Mouse (Mus musculus): ENCODE data around the gene Gm13279. TPM values are rescaled to one million over a fixed set of nuclear protein-coding genes. Genes with fewer than 3 reads are reported as not detected.
"Not testable (repeated sequence)": the region's sequence is repeated elsewhere in the genome, so short reads cannot be mapped to it uniquely, and the experiment has no call there.

Gene Gm13279
- total RNA-seq, 2 experiments from 2014 or later, result not detected

- DNase-seq, result not testable (repeated sequence)
These were observed 2.2 kb downstream of the Gm13279 start, which contains the start of gene Gm13285 for GRCm38 (mm10) chr4:88799365-88799764. Gm13285 (plus strand) TSS chr4:88799665.

GRCm38 (mm10) chr4:88802954-88803353 lies 5.8 kb downstream of the Gm13279 start, which contains the start of gene Gm13287:
Gm13287 (plus strand) TSS chr4:88803254.
- not testable (repeated sequence) for DNase-seq

DNA sequence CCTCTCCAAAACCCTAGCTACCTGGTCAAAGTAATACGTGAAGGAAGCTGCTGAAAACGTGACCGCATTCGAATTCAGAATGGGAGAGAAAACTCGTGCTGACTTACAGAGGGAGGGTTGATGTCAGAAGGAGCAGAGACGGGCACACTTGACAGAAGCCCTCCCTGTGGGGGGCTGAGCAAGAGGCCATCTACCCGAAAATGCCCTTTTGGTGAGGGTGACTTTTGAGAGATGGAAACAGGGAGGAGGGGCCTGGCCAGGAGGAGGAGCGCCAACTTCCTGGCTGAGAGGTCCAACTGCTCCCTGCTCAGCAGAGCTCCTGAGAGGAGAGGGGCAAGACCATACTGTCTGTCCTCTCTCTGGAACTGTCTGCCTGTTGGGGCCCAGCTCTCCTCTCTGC lies 8.0 kb downstream of the Gm13279 start, which contains the start of gene Gm13288:
Gm13288 (plus strand) TSS at position 301 of the 400 bp plus-strand sequence.
- not testable (repeated sequence) for DNase-seq

DNA sequence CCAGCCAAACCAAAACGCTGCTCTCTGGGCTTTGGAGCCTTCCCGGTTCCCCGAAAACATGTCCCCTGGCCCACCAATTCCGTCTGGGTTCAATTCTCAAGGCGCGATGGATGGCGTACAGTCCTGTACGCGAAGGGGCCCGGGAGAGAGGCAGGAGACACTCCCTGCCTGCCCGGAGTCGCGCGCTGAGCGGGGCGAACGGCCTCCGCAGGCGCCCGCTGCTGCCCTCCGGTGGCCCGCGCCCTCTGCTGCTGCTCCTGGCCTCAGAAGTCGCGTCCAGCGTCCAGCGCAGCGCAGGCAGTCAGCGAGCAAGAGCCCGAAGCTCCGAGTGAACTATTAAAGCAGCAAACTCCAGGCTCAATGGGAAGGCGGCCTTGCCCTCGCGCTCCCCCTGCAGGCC lies 8.6 kb downstream of the Gm13279 start:
- DNase-seq, result not testable (repeated sequence)

- DNase-seq, result no peak
These were observed 18.7 kb downstream of the Gm13279 start, which contains the start of gene Ifna7 for GRCm38 (mm10) chr4:88815928-88816327. Ifna7 (plus strand) TSS chr4:88816228.

- DNase-seq, result no peak
These were observed 22.5 kb downstream of the Gm13279 start, which contains the start of gene Ifna11 for GRCm38 (mm10) chr4:88819659-88820058. Ifna11 (plus strand) TSS chr4:88819959.

- no peak for DNase-seq
These were observed 25.8 kb downstream of the Gm13279 start for GRCm38 (mm10) chr4:88822995-88823394.

- not testable (repeated sequence) for DNase-seq
These were observed 29.9 kb downstream of the Gm13279 start, which contains the start of gene Ifna6 for GRCm38 (mm10) chr4:88827116-88827515. Ifna6 (plus strand) TSS chr4:88827416.

DNA sequence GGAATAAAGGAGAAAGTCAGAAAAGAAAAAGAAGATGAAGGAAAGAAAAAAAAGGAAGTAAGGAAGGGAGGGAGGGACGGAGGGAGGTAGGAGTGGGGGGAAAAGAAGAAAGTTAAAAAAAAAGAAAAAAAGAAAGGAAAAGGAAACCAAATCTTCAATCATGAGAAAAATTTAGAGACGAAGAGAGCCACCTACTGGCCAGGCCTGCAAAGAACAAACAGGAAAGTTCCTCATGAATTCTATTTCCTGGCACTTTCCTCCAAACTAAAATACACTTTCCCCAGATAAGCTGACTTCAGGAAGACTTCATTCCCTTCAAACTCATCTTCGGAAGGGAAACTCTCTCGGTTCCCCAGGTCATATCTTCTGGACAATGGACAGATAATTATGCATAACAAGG lies 33.3 kb downstream of the Gm13279 start:
- no peak for DNase-seq

GRCm38 (mm10) chr4:88835225-88835624 lies 38.0 kb downstream of the Gm13279 start, which contains the start of gene Ifna5:
Ifna5 (plus strand) TSS chr4:88835525.
- DNase-seq, result not testable (repeated sequence)

GRCm38 (mm10) chr4:88838828-88839227 lies 41.6 kb downstream of the Gm13279 start:
- no peak for DNase-seq

DNA sequence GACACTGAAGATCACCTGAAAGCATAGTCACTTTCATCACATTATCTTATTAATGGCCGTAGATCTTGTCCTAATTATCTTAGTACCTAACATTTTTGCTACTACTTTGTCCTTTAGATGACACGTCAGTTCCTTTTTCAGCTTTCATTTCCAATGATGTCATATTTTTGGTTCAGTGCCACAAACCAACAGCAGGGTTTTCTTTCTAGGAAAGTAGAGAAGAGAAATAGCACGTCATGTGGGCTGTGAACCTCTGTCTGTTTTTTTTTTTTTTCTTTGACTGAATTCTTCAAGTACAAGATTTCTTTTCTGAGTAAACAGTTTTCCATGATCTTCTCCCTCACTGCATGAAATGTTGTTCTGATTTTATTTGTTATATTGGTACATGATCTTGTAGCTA lies 42.9 kb downstream of the Gm13279 start:
- DNase-seq, result no peak

GRCm38 (mm10) chr4:88841438-88841911 lies 44.3 kb downstream of the Gm13279 start, which contains the start of gene Ifna4:
Ifna4 (plus strand) TSS chr4:88841861.
- DNase-seq, result no peak

DNA sequence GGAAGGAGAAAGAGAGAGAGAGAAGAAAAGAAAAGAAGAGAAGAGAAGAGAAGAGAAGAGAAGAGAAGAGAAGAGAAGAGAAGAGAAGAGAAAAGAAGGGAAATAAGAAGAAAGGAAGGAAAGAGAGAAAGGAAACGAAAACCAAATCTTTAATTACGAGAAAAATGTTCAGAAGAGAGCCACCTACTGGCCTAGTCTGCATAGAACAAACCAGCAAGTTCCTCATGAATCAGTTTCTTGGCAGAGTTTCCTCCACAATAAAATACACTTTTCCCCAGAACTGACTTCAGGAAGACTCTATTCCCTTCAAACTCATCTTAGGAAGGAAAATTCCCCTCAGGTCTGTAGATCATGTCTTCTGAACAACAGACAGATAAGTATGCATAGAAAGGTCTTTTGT lies 48.1 kb downstream of the Gm13279 start:
- no peak for DNase-seq

Other genes starting within 250 kb of the Gm13279 start
- gene Ifna15, start 239.2 kb upstream of the Gm13279 start, total RNA-seq (2021), result not detected
- not detected for gene Ifna14, start 225.6 kb upstream of the Gm13279 start, total RNA-seq (2021)
- gene Ifna9, start 205.0 kb upstream of the Gm13279 start, total RNA-seq (2021), result not detected
- gene Ifna12, start 194.0 kb upstream of the Gm13279 start, total RNA-seq (2021), result not detected
- not detected for gene C87499, start 163.0 kb upstream of the Gm13279 start, total RNA-seq (2021)
- gene Ifna13, start 152.9 kb upstream of the Gm13279 start, total RNA-seq (2021), result not detected
- not detected for gene Ifna16, start 120.5 kb upstream of the Gm13279 start, total RNA-seq (2021)
- not detected for gene Ifna2, start 113.5 kb upstream of the Gm13279 start, total RNA-seq (2021)
- not detected for gene Ifnab, start 106.0 kb upstream of the Gm13279 start, total RNA-seq (2021)
- 1 to 10 TPM in 1 of 2 experiments, under 1 TPM in 1; 0.90 to 1.5 TPM for gene Gm26566, start 75.6 kb upstream of the Gm13279 start, total RNA-seq (2021)
- 100 to 1,000 TPM; 105 to 112 TPM for gene Klhl9, start 74.9 kb upstream of the Gm13279 start, total RNA-seq (2021)
- gene Gm13271, start 42.5 kb upstream of the Gm13279 start, total RNA-seq (2021), result not detected
- gene Gm13283, start 37.3 kb upstream of the Gm13279 start, total RNA-seq (2021), result not detected
- not detected for gene Gm13290, start 23.6 kb upstream of the Gm13279 start, total RNA-seq (2021)
- gene Gm13289, start 20.5 kb upstream of the Gm13279 start, total RNA-seq (2021), result not detected
- not detected for gene Gm13272, start 17.5 kb upstream of the Gm13279 start, total RNA-seq (2021)
- gene Ifnz, start 15.3 kb upstream of the Gm13279 start, total RNA-seq (2021), result not detected
- not detected for gene Gm13276, start 11.7 kb upstream of the Gm13279 start, total RNA-seq (2021)
- gene Gm13277, start 8.8 kb upstream of the Gm13279 start, total RNA-seq (2021), result not detected
- not detected for gene Gm13278, start 5.8 kb upstream of the Gm13279 start, total RNA-seq (2021)
- not detected for gene Gm13275, start 2.9 kb upstream of the Gm13279 start, total RNA-seq (2021)
- gene Gm13285, start 2.3 kb downstream of the Gm13279 start, total RNA-seq (2021), result not detected
- gene Gm13287, start 5.9 kb downstream of the Gm13279 start, total RNA-seq (2021), result not detected
- gene Gm13288, start 8.1 kb downstream of the Gm13279 start, total RNA-seq (2021), result not detected
- gene Ifna7, start 18.8 kb downstream of the Gm13279 start, total RNA-seq (2021), result not detected
- not detected for gene Ifna11, start 22.6 kb downstream of the Gm13279 start, total RNA-seq (2021)
- gene Ifna6, start 30.0 kb downstream of the Gm13279 start, total RNA-seq (2021), result not detected
- gene Ifna5, start 38.1 kb downstream of the Gm13279 start, total RNA-seq (2021), result not detected
- not detected for gene Ifna4, start 44.5 kb downstream of the Gm13279 start, total RNA-seq (2021)
- not detected for gene Ifna1, start 52.7 kb downstream of the Gm13279 start, total RNA-seq (2021)
- gene Ifne, start 82.8 kb downstream of the Gm13279 start, total RNA-seq (2021), result not detected

All from layer of hippocampus, postnatal 36 days (tissue).